Mouse (Mus musculus) mouse trophoblast stem cell (cell line): ENCODE measurements around the gene Pde4c.

Experiments used
- in situ Hi-C, 2 experiments: fragments of 300-500 bp; cut with MseI, MboI; formaldehyde crosslinking; loops; 2 replicates in 1 of 2; 3 replicates in 1 of 2; pipeline ENCODE4 v1.15.1; 2025

Gene Pde4c

GRCm38 (mm10) chr8:70787941-70788667, 64.6 kb downstream of the Pde4c start:
- in situ Hi-C loops: no loop called here

DNA sequence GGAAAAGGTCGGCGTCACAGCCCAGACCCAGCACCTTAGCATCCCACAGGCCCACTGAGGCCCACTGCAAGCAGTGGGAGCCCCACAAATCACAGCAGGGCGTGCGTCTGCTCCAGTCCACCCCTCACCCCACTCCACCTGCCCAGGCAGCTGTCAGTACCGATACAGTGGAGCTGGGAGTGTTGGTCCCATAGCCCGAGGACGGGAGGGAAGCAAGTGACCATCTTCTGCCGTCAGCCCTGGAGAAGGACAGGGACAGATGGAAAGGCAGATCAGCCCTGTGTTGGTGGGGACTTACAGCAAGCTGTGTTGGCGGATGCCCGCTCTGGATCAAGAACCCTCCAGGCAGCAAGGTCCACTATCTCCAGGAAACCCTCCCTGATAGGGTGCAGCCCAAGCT, 65.5 kb downstream of the Pde4c start:
- in situ Hi-C loops: no loop called here

- in situ Hi-C loops: no loop called here
Observed at GRCm38 (mm10) chr8:70790846-70791245, 67.3 kb downstream of the Pde4c start.

- in situ Hi-C loops: no loop called here
Observed at GRCm38 (mm10) chr8:70791294-70791701, 67.8 kb downstream of the Pde4c start.

GRCm38 (mm10) chr8:70791975-70792691, 68.6 kb downstream of the Pde4c start:
- in situ Hi-C loops: no loop called here

- in situ Hi-C loops: no loop called here
Observed at GRCm38 (mm10) chr8:70792700-70793099, 69.2 kb downstream of the Pde4c start.

DNA sequence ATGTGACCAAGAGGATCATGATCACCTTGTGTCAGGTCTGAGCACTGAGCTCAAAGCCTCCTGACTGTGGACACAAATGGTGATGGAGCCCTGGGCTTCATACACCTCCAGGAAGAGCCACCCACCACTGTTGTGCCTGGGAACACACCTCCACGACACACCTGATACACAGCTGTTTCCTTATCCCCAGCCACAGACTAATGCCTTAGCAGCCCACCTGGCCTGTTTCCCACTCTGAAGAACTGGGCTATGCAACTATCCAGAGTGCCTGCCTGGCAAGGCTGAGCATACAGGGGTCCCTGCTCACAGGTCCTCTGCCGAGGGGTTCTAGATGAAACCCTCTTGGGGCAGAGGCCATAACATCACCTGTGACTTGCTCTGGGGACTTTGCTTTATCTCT, 70.7 kb downstream of the Pde4c start:
- in situ Hi-C loops: no loop called here

DNA sequence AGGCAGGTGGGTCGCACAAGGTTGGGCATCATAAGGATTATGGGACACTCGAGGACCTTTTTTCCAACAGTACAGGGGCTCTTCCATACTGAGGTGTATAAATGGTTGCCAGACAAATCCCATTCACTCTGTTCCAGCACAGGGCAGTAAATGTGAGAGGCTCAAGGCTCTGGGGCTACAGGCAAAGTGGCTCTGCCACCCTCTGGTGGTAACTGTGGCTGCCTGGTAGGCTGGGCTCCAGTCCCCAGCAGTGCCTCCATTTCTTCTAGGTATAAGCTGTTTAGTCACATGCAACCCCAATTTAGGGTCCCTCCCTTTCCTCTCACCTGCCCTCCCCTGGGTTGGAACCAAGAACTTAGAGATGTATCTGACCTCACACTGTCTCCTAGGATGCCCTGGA, 71.8 kb downstream of the Pde4c start:
- in situ Hi-C loops: no loop called here

DNA sequence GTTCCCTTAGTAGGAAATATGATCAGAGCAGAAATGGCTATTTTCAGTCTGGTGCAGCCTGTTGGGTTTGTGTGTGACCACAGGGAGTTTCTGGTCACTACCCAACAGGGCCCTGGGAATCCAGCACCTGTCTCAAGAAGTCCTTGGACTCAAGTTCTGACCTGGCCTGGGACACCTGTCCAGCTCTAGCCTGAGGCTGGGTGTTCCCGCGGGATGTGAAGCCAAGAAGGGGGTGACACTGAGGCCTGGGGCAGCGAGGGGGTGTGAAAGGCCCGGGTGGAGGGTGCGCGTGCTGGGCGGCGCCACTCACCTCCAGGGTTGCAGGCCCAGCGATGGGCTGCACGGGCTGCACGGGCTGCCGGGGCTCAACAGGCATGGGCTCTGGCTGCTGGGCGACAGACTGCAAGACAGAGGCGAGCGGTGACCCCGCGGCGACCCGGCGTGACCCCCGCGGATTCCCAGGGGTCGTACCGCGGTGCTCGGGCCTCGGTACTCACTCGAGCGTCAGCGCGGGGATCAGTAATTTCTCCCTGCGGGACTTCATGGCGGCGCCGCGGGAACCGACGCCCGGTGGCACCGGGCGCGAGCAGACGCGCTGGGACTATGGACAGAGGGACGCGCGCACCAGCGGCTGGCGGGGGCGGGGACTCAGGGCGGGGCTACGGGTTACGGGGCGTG, 73.0 kb downstream of the Pde4c start:
- in situ Hi-C loops: no loop called here

GRCm38 (mm10) chr8:70797081-70798070, 73.9 kb downstream of the Pde4c start:
- in situ Hi-C loops: no loop called here

DNA sequence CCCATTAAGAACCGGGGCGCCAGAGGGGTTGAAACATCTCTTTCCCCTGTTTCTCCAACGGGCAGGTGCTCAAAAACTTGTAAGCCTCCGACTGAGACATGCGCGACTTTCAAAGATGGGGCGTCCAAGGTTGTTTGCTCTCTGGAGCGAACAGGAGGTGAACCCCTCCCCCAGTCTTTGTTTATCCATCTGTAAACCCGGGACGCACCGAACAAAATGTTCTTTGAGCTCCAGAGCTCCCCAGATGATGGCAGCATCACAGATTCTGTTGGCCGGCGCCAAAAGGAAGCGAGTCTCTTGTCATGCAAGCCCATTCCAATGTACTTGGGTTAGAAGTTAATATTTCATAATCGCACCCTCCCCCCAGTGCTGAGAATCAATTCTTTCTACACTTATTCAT, 74.8 kb downstream of the Pde4c start:
- in situ Hi-C loops: no loop called here

GRCm38 (mm10) chr8:70800648-70801047, 77.1 kb downstream of the Pde4c start:
- in situ Hi-C loops: no loop called here
